Mouse (Mus musculus): Measurements from ENCODE around the gene Slc25a28.
A peak's percentile ranks its signal among the peaks of the same experiment; 100 is the strongest.

Gene Slc25a28

DNA sequence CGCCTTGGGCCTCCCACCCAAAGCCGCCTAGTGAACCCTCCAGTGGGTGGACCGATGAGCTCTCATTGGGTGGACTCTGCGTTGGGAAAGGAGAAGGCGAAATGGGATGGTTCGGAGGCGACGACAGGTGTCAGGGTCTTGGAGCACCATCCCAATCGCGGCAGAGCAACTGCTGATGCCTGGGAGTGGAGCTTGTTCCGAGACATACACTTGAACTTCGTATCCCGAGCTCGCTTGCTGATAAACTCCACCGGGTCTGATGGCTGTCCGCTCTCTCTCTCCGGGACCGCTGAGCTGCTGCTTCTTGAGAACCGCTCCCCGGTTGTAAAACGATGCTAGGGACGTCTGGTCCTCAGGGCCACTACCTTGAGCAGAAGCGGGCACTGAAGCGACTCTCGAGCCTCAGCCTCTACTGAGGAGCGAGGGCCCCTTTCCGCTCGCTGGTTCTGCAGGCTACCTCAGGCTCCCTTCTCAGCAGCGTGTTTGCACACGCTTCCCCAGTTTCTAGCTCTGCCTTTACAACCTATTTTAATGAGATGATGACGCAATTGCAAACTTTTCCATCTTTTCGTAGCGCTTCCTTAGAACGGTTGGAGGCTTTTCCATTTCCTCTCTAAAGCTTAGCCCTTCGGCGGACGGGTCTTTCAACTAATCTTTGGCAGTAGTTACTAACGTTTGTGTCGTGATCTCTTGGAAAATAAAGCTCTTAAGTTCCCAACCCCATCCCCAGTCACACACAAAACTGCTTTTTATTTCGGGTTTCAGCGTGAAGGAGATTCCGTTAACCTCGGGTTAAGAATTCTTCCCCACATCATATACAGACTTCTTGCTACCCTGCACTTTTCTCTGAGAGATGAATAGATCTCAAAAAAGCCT is 1.1 kb upstream of the Slc25a28 start:
- DNase-seq (ENCODE audit: low read depth): no peak

DNA sequence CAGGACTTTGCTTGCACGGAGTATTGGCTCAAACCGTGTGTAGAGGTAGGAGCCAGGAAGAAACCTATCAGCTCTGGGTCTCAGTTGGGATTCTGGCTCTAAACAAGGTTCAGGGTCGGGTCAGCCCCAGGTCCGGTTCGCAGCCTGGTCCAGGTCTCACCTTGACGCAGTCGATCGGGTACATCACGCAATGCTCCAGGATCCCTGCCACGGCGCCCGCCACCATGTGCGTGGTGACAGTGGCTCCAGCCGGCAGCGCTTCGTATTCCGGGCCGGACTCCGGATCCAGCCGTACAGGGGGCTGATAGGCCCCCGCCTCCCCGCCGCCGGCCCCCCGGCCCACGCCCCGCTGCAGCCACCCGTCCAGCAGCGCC is 378 bp downstream of the Slc25a28 start:
- no peak for DNase-seq (ENCODE audit: low read depth)

DNA sequence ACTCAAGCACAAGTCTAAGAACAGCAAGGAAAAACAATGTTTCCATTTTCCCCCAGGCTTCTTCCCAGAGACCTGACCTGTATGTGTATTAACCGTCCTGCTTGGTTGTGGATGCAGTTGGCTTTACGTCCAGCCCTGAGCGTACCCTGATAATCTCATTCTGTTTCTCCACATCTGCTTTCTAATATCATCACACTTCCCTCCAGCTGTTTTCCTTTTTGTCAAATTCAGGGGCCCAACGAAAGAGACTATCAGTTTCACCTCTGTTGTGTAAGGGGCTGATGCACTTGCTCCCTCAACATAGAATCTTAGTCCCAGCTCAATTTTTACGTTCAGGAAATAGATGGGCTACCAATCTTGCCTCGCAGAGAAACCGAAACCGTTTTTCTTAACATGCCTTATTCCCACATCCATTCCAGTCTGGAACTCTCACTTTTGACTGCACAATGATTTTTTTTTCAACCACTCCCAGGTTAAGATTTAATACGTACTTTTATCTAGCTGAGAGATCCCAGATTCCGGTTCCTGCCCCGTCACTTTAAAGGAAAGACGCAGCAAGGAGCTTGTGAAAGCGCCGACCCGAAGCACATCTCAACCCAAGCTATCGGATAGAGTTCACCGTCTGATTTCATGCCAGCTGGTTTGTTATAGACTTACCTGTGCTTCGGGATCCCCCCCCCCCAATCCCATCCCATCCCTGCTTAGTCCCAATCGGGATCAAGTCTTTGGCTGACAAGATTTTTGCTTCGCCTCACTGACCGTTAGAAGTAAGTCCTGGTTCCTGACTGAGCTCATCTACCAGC is 967 bp downstream of the Slc25a28 start:
- no peak for DNase-seq (ENCODE audit: low read depth)

DNA sequence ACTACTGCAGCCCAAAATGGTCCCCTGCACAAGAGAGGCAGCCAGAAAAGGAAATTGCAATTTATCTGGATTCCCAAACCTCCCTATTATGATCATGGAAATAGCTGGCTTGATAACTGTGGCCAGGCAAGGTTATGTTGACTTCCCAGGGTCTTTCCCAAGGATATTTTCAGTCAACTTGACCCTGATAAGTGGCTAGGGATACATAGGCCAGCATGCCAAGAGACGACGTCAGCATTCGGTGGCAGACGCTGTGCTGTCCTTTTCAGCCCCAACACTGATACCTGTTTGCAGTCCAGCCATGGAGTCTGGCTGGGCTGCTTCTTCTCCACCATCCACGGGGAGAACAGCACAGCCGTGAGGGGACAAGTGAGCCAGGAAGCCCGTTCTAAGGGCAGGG is 3.6 kb downstream of the Slc25a28 start:
- no peak for DNase-seq (ENCODE audit: low read depth)

DNA sequence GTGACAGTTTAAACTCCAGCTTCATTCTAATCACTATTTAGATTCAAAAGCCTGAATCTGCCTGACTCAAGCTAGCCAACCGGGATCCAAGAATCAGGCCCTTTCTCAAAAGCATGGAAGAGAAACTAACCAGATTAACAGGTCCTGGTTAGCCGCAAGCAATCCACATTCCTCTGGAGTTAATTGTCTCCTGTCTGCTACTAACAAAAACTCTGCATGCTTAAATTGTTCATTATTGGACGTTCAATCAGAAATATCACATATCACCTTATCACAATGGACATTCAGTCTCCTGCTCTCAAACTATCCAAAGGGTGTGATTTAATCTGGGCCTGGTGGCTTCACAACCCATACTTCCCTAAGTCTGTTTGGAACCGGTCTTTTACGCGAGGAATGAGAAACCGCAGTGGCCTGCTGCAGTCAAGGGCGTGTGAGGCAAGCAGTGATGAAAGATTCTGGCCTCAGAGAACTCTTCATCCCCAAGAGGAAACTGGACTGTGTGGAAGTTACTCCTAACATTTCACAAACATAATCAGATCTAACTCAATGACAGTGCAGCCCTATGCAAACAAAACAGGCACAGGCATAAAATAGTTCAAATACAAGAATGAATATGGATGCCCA is 5.4 kb downstream of the Slc25a28 start:
- no peak for DNase-seq (ENCODE audit: low read depth)

DNA sequence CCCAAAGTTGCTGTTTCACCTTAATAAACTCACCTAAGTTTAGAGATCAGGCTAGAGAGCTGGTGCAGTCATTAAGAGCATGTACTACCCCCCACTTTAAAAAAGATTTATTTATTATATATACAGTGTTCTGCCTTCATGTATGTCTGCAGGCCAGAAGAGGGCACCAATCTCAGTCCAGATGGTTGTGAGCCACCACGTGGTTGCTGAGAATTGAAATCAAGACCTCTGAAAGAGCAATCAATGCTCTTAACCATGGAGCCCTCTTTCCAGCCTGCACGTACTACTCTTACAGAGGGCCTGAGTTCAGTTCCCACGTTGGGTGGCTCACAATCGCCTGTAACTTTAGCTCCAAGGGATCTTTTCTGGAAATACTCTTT is 7.3 kb downstream of the Slc25a28 start:
- no peak for DNase-seq (ENCODE audit: low read depth)

DNA sequence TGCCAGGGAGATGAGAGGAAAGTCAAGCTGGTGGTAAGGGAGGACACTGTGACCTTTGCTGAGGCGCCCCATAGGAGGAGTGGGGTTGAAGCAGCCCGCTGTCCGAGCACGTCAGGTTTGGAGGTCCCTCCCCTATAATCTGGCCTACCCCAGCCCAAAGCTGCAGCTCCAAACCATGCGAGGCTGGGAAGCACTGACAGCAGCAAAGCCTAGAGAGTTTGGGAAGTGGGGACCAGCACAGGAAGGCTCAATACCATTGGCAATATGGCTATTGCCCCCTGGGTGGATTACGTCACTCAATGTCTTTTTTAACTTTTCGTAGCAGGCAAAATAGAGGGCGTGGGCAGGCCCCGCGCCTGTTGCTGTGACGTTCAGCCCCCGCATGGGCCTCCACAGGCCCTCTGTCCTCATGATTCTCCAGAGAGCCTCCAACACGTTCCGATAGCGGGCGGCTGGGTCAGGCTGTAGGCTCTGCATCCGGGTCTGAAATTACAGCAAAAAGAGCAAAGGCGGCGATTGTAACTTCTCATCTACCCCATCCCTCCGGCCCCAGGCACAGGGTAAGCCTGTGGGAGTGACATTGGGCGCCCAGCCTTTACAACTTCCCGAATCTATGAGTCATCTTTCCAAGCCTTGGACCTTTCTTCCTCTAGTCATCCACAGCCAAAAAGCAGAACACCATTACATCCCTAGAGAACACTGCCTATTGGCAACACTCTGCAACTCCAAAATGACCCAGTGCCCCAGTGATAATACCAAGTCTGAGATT is 7.8 kb downstream of the Slc25a28 start:
- DNase-seq (ENCODE audit: low read depth): no peak

DNA sequence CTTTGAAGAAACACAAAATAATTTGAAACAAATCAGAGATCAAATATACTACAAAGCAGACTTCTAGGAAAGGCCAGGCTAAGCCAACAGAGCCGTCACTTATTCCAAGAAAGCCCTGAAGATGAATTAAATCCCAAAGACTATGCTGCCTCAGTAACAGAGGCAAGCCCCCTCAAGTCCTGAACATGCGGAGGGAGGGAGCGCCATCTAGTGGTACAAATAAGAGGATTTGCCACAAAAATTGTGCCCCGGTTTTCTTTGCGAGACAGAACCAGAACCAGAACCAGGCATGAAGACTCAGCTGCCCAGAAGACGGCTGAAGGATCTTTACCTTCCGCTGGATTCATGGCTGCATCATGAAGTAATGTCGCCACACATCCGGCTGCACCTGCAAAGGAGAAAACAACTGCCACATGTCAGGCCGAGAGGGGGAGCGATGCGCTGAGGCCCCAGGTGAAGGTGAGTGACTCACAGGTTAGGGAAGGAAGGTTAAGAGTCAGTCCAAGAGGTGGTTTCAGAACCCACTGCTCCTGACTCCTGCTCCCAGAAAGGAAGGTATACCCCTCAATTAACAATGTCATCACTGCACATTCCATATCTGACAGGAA is 9.1 kb downstream of the Slc25a28 start:
- DNase-seq (ENCODE audit: low read depth): no peak

DNA sequence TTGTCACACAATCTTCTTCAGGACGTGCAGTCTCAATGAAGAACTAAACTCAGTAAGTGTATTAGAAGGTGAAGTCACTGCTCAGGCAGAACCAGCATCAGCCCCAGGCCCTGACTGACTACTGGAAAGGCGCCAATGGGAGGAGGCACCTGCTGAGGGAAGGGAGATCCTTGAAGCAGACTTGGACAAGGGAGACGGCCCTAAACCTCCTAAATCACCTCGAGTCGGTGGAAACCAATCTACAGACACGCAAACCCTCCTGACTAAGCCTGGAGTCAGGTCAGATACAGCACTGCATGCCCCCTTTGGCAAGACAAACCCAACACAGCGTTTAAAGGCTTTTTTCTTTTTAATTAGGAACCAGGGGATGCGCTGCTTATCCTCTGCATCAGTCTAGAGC is 11.2 kb downstream of the Slc25a28 start:
- no peak for DNase-seq (ENCODE audit: low read depth)

DNA sequence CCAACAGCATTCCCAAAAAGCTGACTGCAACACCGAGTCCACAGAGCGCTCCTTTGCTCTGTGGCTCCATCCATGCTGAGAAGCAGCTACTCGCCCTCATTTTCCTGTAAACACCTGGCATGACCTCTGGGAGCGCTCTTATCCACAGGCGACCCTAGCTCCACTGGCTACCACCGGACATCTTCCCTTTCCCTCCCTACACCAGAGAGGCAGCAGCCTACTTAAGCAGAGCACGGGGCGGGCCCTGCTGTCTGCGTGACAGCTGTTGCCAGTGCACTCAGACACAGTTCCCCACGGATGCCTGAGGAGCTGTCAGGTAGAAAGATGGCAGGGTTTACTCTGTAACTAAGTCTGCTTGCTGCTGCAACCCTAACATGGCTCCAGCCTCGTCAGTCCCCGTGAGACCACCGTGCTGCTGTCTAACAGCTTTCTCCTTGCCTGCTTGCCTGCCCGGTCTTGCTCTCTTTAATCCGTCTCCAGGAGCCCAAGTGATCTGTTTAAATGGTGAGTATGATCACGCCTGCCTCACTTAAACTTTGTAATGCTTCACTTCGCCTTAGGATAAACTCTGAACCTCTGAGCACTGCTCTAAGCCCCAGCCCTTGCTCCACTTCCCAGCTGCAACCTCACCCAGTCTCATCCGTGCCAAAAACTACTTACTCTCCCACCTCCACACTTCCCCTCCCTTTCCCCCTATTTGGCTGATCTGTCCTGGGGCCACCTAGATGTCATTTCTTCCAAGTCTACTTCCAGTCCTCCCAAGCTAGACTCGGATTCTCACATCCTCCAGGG is 12.3 kb downstream of the Slc25a28 start:
- no peak for DNase-seq (ENCODE audit: low read depth)

DNA sequence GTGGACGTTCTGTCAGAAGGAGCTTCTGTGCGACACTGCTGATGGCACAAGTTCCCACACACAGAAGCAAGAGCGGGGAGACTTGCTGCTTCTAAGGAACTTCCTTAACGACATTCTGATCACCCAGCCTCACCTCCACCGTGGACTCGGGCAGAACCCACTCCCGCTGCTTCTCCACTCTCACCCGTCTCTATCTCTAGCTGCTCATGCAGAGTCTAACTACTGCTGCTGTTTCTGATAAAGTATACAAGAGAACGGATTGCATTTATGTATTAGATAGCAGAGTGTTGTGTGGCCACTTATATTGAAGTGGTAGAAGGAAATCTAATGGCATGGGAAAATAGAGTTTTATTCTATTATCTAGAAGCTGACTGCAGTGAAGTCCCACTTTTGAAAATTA is 13.9 kb downstream of the Slc25a28 start:
- no peak for DNase-seq (ENCODE audit: low read depth)

DNA sequence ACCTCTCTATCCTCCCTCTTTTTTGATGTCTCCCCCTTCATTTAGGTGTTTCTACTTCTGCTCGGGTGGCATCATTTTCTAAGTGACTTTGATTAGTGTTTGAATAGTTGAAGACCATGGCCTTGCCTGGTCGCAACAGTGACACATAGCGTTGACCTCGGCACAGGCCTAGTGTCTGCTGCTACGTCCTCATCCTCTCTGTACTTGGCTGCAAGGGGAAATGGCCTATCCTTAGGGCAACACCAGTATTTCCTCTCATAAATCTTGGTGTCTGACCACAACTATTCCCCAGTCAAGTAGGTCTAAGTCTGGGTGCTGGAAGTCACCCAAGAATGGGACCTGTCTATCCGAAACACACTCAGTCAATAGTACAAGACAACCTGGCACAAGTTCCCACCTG is 15.0 kb downstream of the Slc25a28 start:
- DNase-seq (ENCODE audit: low read depth): no peak

DNA sequence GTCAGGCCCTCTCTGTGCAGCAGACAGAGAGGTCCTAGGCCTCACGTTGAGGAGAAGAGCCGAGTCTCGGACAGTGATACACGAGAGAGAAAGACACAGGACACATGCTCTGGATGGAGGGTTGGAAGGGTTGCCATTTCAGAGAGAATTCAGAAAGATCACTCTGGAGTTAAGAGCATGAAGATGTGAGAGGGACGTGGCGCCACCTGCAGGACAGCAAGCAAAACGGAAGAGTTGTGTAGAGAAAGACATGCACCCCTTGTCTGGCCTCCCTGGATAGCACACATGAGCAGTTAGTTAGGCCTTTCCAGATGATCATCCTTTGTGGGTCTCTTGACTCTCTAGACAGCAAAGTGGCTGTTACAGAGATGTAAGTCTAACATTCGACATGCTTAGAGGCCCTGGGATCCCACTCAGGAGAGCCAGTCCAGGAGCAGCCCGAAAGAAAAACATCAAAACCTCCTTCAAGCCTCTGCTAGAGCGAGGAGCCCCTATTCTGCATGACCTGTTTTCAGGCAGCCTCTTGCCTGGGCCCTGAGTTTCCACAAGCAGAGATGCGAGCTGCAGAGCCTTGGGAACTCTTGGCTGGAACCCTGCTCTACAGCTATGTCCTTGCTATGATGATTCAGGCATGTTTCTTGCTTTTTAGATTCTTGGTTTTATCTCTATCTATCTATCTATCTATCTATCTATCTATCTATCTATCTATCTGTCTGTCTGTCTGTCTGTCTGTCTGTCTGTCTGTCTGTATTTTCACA is 18.8 kb downstream of the Slc25a28 start:
- DNase-seq (ENCODE audit: low read depth): peak; percentile 71

DNA sequence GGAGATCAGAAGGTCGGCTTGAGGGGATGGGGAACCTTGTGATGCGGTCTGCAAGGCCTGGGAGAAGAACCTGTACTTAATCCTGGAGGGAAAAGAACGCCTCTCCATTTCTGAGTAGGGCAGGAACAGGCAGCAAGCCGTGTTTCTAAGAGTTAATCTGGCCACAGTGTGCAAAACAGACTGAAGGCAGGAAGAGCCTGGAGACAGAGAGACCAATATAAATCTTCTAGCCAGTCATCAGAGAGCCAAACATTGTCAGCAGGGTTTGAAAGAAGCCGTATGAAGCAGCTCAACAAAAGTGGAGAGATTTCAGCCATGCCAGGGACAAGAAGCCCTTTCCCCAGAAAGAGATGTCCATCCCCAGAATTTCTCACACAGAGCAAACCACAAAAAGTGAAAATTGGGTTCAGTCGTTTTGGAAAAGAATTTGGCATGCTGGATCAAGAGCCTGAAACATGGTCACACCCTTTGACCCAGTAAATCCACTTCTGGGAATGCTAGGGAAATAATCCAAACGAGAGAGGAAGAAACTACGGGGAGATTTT is 23.4 kb downstream of the Slc25a28 start:
- no peak for DNase-seq (ENCODE audit: low read depth)

DNA sequence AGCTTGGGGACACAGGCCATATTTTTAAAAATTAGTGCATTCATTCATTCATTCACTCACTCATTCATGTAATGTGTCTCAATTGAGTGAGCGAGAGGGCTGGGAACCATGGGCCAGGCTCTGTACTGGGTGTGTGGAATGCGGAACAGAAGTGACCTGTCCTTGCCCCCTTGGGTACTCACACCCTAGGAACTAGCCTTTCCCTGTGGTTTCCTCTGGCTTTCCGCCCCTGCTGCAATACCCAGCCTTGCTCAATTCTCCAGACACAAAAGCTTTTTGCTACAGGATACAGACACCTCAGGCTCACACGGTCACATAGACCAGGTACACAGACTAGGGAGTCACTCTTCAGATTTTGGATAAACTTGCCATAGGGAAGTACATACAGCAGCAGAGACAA is 26.3 kb downstream of the Slc25a28 start:
- no peak for DNase-seq (ENCODE audit: low read depth)

DNA sequence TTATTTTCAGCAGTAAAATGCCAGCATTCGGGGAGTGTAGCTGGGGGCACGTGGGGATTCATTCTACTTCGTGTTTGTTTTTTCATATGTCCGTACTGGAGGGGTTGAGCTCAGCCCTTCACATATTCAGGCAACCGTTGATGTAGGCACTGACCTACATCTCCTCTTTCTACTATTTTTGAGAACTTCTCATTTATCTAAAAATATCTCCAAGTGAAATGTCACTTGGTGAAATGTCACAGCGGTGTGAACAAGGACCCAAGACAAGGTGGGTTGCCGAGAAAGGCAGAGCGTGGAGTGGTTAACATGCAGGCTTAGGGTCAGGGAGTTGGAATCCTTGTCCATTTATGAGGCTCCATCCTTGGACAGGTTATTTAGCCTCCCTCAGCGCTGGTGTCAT is 27.4 kb downstream of the Slc25a28 start:
- DNase-seq (ENCODE audit: low read depth): no peak

DNA sequence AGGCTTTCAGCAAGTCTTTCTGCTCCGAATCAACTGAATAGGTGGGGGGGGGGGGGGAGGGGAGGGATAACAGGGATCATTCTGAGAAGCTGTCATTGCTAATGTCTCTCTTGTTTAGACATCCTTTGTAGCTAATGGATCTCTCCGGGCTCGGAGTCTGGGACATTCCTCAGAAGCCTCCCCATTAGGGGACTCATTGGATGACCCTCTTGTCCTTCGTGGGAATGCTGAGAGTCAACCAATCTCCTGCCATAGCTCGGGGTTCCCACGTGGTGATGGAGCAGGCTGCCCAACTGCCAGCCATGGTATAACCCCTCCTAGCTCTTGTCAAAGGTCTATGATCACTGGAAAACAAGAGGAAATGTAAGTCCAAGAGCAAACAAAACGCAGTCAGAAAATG is 27.8 kb downstream of the Slc25a28 start:
- DNase-seq (ENCODE audit: low read depth): no peak

DNA sequence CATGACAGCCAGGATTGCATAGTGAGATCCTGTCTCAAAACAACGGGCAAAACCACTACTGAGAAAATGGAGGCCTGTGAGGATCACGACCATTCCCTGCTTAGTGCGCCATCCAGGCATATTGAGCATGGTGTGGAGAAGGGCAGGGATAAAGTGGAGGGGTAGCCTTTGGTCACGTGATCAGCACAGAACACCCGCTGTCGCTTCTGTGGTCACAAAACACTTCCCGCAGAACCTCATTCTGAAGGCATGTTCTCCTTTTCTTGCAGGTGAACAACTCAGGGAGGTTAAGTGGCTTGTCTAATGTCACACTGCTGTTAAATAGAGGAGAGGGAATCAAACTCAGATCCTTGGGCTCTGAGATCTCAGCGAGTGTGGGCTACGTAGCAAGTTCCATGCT is 29.2 kb downstream of the Slc25a28 start:
- DNase-seq (ENCODE audit: low read depth): no peak

DNA sequence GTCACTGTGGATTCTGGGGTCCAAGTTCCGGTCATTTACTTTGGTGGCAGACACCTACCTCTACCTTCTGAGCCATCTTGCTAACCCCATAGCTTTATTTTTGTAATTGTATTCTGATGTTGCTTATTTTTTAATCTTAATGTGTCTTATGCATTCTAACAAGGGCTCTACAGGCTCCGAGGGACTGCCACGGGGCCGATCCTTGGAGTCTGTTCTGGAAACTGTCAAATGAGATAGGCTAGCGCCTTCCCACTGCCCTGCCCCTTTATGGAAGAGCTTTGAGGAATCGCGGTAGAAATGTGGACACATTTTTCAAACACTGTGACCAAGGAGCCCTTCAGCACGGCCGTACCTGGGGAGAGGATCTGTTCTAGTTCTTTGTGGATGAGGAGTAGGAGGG is 31.8 kb downstream of the Slc25a28 start:
- DNase-seq (ENCODE audit: low read depth): no peak

DNA sequence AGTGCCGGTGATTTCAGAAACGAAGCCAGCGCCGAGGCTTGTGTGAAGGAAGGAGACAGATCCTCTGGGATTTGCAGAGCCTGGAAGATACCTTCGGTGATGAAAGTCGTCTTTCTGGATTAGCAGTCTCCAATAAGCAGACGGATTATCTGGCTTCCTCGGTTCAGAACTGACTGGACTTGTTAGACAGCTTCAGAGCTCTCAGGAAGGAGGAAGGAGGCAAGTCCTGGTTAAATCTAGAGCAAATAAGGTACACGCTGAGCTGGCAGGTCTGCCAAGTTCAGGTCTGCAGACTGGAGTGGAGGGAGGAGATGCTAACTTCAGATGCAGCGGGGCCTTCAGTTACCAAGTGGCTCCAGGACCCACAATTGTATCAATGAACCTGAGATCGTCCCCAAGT is 32.8 kb downstream of the Slc25a28 start:
- DNase-seq (ENCODE audit: low read depth): no peak
